Mouse (Mus musculus): Measurements from ENCODE around the gene Smad5.

Smad5 gene

DNA sequence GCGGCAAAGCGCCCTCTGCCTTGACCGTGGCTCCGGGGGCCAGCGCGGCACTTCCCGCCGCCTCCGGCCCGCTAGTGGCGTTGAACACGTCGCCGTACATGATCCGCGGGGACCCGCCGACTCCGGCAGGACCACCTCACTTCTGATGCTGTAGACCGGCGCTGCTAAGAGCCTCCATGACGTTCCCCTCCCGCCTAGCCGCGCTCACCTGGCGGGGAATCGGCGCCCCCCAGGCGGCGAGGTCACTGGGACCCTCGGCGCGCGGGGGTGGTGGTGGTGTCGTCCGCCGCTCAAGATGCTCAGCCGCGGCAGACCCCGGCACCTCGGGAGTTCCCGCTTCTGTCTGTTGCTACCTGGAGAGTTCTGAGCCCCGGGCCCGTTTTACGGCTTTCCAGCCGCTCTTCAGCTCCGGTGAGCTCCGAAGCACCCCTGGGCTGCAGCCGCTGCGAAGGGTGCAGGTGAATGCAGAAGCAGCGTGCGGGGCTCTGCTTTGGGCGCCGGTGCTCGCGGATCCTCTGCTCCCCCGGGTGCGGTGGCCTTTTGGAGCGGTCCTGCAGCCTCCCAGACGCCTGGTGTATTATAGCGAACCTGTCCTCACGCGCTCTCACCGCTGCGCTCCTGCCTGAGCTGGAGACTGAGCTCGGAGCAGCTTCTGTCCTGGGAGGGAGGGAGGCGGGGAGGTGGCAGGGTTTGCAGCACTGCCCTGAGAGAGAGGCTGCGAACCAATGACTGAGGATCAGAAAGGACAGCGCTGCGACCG, 50.6 kb downstream of the Smad5 start, which contains the start of gene Gm45623:
Gm45623 (minus strand) TSS at position 636 of the 760 bp plus-strand sequence.
- no peak for DNase-seq (ENCODE audit: low spot score in 2 of 2)

GRCm38 (mm10) chr13:56755871-56756270, 53.1 kb downstream of the Smad5 start:
- no peak for DNase-seq (ENCODE audit: low spot score in 2 of 2)

DNA sequence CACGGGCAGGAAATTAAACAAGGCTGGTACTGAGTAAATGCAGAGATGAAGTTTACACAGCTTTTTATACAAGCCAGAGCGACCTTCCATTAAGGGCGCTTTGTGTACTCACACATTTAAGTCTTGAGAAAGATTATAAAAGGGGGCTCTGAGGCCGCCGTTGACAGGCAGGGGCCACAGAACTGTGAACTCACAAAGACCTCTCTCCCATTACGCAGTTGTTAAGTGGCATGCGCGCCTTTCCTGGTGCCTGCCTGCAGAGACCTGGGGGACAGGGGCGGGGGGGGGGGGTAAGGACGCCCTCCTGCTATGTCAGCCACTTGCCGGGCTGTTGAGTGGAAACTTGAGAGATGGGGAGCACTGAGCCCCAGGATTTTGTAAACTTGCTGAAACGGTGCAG, 54.4 kb downstream of the Smad5 start:
- no peak for DNase-seq (ENCODE audit: low spot score in 2 of 2)

GRCm38 (mm10) chr13:56758492-56758891, 55.7 kb downstream of the Smad5 start:
- peak in 1 of 2 experiments; percentile 67 for DNase-seq (ENCODE audit: low spot score in 2 of 2)

DNA sequence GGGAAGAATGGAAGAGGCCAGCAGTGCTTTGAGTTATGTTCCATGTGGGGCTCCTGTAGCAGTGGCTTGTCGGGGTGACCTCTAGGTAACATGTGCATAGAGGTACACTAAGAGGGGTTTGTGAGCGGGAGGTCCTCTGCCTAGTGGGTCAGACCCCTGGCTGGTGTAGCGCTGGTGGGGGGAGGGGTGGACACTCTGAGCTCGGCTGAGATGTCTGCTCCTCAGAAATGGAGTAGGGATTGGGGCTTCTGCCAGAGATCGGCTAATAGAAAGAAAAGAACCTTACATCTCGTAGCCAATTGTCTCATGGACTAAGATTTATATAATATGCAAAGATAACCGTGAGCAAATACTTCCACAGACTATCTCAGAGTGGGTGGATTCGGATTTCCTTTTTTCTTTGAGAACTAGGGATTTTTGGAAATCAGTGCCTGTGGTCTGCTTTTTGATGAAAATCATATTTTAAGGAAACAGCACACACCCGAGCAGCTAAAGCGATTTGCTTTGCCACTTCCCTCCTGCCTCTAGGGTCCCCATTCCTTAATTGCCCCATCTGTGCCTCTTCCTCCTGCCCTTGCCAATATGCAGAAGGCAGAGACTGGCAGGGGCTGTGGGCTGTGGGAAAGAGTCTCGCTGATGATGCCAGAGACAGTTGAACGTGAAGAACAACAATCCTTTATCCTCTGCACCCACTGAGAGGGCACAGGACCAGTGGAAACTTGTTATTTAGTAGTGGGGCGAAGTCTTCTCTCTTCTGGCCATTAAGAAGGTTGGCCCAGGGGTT, 59.8 kb downstream of the Smad5 start:
- no peak for DNase-seq (ENCODE audit: low spot score in 2 of 2)

DNA sequence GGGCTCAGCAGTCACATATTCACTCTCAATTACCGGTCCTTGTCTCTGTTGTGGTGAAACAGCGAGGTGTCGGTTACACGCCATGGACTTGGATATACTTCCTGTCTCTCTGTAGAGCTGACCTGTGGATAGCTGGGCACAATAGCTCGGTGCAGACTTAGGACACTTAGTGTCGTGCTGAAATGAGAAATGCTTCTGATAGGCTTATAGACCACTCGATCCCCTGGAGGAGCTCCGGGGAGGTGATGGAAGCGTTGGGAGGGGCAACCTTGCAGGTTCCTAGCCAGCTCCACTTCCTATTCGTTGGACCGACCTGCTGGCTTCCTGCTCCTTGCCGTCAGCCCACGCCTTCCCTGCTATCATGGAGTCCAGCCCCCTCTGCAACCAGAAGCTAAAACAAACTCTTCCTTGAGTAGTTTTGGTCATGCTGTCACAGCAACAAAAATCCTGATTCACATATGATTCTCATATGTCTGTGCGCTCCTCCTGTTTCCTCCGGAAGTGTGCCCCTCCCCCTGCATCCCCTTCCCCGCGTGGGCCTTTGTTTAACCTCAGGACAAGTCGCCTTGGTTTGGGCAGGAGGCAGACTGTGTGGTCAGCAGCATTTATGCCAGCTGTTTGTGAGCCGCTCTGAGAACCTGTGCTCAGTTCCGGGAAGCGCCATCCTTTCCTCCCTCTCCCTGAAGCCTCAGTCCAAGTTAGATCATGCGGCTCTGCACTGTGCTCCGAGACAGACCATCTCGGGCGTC, 62.6 kb downstream of the Smad5 start:
- no peak for DNase-seq (ENCODE audit: low spot score in 2 of 2)

- DNase-seq (ENCODE audit: low spot score in 2 of 2), result no peak
Measured at GRCm38 (mm10) chr13:56766211-56766610, 63.4 kb downstream of the Smad5 start.

DNA sequence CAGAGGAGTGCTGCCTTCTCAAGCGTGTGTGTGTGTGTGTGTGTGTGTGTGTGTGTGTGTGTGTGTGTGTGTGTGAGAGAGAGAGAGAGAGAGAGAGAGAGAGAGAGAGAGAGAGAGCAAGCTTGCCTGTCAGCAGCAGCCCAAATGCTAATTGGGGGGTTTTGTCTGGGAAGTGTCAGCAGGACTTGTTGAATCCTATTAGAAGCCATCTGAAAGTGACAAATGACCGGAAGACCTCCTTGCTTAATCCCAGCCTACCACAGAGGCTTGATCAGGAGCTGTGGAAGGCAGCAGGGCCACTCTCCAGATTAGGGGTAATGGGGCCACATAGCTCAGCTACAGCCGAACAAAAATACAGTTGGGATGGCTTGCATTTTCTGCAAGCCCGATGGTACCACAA, 66.6 kb downstream of the Smad5 start:
- no peak for DNase-seq (ENCODE audit: low spot score in 2 of 2)

DNA sequence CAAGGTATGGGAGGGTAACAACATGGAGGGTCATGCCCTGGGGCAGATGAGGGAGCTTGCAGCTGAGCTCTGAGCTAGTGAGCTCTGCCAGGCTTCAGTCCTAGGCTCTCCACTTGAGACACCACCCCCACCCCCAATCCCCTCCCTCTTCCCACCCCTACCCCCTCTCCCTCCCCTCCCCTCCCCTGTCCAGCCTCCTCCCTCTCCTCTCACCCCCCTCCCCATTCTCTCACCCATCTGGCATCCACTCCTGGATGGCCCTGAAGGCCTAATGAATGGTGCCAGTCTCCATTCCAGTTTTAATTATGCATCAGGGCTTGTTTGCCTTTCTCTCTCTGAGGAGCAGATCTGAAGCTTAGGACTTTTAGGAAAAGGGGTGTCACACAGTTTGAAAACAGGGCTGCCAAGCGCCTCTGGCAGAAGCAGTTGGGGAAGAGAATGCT, 67.3 kb downstream of the Smad5 start:
- DNase-seq (ENCODE audit: low spot score in 2 of 2), result no peak

DNA sequence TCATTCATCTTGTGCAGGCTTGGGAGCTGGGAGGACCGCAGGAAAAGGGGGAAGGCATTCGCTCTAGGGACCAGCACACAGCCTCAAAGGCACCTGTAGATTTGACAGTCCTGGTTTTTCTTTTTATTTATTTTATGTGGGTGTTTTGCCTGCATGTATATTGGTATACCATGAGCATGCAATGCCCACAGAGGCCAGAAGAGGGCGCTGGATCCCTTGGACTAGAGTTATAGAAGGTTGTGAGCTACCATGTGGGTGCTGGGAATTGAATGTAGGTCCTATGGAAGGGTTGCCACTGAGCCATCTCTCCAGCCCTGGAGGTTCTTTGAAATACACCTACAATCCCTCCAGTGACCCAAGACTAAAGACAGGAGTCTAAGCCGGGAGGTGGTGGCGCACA, 68.0 kb downstream of the Smad5 start:
- DNase-seq (ENCODE audit: low spot score in 2 of 2), result no peak

DNA sequence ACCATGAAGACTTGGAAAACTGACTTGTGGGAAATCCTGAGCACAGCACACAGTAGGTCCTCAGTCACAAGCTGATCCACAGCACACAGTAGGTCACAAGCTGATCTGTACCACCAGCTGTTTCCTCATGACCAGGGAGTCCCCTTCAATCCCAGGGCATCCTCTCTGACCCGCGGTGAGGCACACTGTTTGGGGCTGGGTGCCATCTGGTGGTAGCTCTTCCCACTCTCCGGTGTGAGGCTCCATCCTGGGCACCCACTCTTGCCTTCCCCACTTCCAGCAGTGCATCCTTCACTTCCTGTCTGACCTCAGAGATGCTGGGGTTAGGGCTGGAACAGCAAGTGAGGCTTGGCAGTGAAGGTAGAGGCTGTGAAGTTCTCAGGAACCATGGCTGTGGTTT, 69.8 kb downstream of the Smad5 start:
- DNase-seq (ENCODE audit: low spot score in 2 of 2), result no peak

GRCm38 (mm10) chr13:56773262-56773870, 70.6 kb downstream of the Smad5 start:
- DNase-seq (ENCODE audit: low spot score in 2 of 2), result no peak

DNA sequence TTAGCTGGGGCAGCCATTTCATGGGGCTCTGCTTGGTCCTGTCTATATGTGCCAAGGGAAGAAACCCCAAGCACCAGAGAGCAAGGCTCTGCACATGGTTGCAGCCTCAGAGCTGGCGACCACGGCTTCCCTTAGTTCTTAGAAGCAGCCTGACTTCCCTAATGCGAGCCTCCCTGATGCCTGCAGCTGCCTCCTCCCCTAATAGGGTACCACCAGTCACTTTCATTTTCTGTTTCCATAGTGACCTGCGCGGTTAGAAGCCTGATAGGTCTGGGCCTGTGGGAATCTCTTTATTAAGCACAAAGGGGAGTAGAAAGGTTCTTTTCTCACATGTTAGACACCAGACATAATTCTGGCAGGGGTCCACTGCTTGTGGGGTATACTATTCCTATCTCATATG, 71.5 kb downstream of the Smad5 start:
- no peak for DNase-seq (ENCODE audit: low spot score in 2 of 2)

- no peak for DNase-seq (ENCODE audit: low spot score in 2 of 2)
Measured at GRCm38 (mm10) chr13:56780746-56781469, 78.1 kb downstream of the Smad5 start.

DNA sequence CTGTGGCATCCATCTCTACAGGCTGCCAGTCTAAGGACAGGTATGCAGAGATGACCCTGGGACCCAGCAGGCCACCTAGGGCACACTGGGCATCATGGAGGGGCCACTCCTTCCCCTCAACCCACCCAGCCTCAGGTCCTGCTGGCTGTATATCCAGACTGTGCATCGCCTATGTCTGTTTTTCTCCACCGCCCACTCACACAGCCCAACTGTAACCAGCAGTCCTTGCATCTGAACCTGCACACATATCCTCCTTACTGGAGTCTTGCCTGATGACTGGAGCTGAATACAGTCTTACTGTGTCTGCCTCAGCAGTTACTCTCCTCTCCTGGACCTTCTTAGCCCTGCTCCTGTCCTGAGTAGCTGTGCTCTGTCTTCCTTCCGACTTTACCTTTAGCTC, 78.9 kb downstream of the Smad5 start:
- no peak for DNase-seq (ENCODE audit: low spot score in 2 of 2)

DNA sequence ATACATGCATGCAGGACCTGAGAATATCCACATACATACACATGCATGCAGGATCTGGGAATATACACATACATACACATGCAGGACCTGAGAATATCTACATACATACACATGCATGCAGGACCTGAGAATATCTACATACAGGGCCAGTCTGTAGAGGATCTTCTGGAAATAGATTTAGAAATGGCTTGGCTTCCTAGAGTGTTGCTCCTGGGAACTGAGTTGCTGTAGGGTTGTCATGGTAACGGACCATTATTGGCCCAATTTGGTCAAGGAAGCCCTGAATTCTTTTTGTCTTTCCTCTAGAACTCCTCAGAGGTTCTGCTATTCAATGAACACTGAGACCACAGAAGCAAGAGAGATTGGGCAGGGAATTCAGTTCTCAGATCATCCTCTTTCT, 79.8 kb downstream of the Smad5 start:
- DNase-seq (ENCODE audit: low spot score in 2 of 2), result no peak

DNA sequence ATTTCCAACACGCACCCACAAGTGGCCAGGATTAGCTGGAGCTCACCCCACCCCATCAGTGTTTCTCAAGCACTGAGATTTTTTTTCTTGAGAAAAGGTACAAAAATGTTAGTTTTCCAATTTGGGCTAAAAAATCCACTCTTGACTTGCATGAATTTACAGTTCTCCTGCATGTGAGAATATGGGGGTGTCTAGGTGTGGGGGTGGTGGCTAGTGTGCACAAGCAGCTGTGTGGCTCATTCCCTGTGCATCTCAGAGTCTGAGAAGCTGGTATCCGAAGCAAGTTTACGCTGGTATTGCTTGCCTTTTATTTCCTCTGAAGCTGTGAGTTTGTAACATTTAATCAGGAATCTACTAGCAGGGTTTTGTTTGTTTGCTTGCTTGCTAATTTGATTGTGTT, 87.9 kb downstream of the Smad5 start:
- no peak for DNase-seq (ENCODE audit: low spot score in 2 of 2)

Data from frontal cortex, postnatal 14 days (tissue).